Mouse (Mus musculus) hindbrain, postnatal 0 days (tissue): ENCODE data around the gene Nup85. TPM values are rescaled to one million over a fixed set of nuclear protein-coding genes. Genes with fewer than 3 reads are reported as not detected.

Source experiments
- ATAC-seq: fragments of 200-750 bp; cut with Nextera tagmentation; 2 replicates; pipeline ENCODE4 v1.8.0; 2017; ENCODE audit warnings: mild to moderate bottlenecking, moderate TSS enrichment, moderate library complexity
- DNase-seq: peaks from one replicate; pipeline ENCODE4 v3.0.0-alpha.2; 2015; ENCODE audit warnings: low spot score
- H3K27ac ChIP-seq: fragments of 300-500 bp; sonication (generic); 2 replicates; pipeline ENCODE4 v1.5.1; 2014; ENCODE audit warnings: mild to moderate bottlenecking
- H3K27me3 ChIP-seq: fragments of 300-500 bp; sonication (generic); 2 replicates; pipeline ENCODE4 v1.6.1; 2014; ENCODE audit warnings: low read length, mixed read lengths; ENCODE audit not compliant: insufficient read depth
- H3K36me3 ChIP-seq: fragments of 300-500 bp; sonication (generic); 2 replicates; pipeline ENCODE4 v1.6.1; 2014; ENCODE audit warnings: low read length, mixed read lengths; ENCODE audit not compliant: insufficient read depth
- H3K4me1 ChIP-seq: fragments of 300-500 bp; sonication (generic); 2 replicates; pipeline ENCODE4 v1.6.1; 2014; ENCODE audit warnings: antibody characterized with exemption, low read length, mixed read lengths; ENCODE audit not compliant: insufficient read depth
- H3K4me2 ChIP-seq: fragments of 300-500 bp; sonication (generic); 2 replicates; pipeline ENCODE4 v1.6.1; 2014; ENCODE audit warnings: low read depth, mild to moderate bottlenecking, low read length, moderate library complexity, mixed read lengths
- H3K4me3 ChIP-seq: fragments of 300-500 bp; sonication (generic); 2 replicates; pipeline ENCODE4 v1.5.1; 2014; ENCODE audit warnings: low read length
- H3K9ac ChIP-seq: fragments of 300-500 bp; sonication (generic); replicated peaks from 2 replicates; pipeline ENCODE4 v1.6.1; 2014; ENCODE audit warnings: mild to moderate bottlenecking, low read length, moderate library complexity, mixed read lengths
- H3K9me3 ChIP-seq: fragments of 300-500 bp; sonication (generic); 2 replicates; pipeline ENCODE4 v1.6.1; 2016; ENCODE audit warnings: low read length, mixed read lengths
- CTCF ChIP-seq: IDR thresholded peaks from 2 replicates; pipeline ENCODE4 v1.5.1; 2016; ENCODE audit warnings: antibody characterized with exemption, control low read depth, low read depth
- whole genome bisulfite sequencing: fragments of 180-500 bp; shearing (Covaris S2); extraction: QIAGEN DNeasy Blood & Tissue Kit; methylation state at CpG from one replicate; pipeline ENCODE4 v1.1.7; 2014; 5-methylcytosine and 5-hydroxymethylcytosine counted together
- polyA plus RNA-seq: library from polyadenylated mRNA; unstranded; fragments of >200 nt; fragmentation: Nextera tagmentation; extraction: Ambion mirVana; gene quantifications from 2 replicates; pipeline ENCODE4 v1.2.1, GENCODE M21; 2015
- total RNA-seq: library from RNA; depleted of rRNA; stranded (reverse); fragments of >200 nt; gene quantifications from 2 replicates; pipeline ENCODE4 v1.2.3, GENCODE M21; 2014

Nup85 gene
- total and polyA plus RNA-seq, 2 experiments from 2014 or later: 61.9 to 80.7 TPM

GRCm38 (mm10) chr11:115536856-115537568 lies 27.2 kb upstream of the Nup85 start:
- Histone ChIP-seq H3K27me3 (no peaks in the 10 kb centered on the region), H3K9me3 (no peaks in the 10 kb centered on the region), H3K4me1 (peaks cover 14% of the 10 kb centered on the region), H3K27ac (peak overlapping the region; percentile 100), H3K4me3 (peak overlapping the region; percentile 91), H3K36me3 (peaks cover 13% of the 10 kb centered on the region; the same call in 1 of the 2 replicates), H3K9ac (peak overlapping the region; percentile 47; the same call in 1 of the 2 replicates), H3K4me2 (peak overlapping the region; percentile 57)
- ATAC-seq (0 out of 2 replicates have a peak, but pooled peaks have one; percentile 1), DNase-seq (peak; percentile 32)
- no peak; the same call in 1 of the 2 replicates for TF ChIP-seq CTCF
- WGBS: 71% methylated on average over 10 of the region's 10 CpGs

GRCm38 (mm10) chr11:115538045-115538444 lies 26.2 kb upstream of the Nup85 start:
- WGBS: 57% methylated on average over 2 of the region's 2 CpGs
- Histone ChIP-seq H3K4me3 (no peak overlapping the region), H3K9me3 (no peaks in the 10 kb centered on the region), H3K9ac (no peak overlapping the region), H3K36me3 (peaks cover 5% of the 10 kb centered on the region; the same call in 1 of the 2 replicates), H3K4me2 (no peak overlapping the region), H3K27ac (no peak overlapping the region), H3K4me1 (peaks cover 14% of the 10 kb centered on the region), H3K27me3 (no peaks in the 10 kb centered on the region)
- ATAC-seq (no peak), DNase-seq (no peak)
- 0 out of 2 replicates have a peak, but pooled peaks have one; percentile 14 for TF ChIP-seq CTCF

- Histone ChIP-seq H3K36me3 (no peaks in the 10 kb centered on the region), H3K4me3 (no peak overlapping the region), H3K9me3 (no peaks in the 10 kb centered on the region), H3K27me3 (no peaks in the 10 kb centered on the region), H3K4me2 (no peak overlapping the region), H3K4me1 (no peaks in the 10 kb centered on the region), H3K27ac (no peak overlapping the region), H3K9ac (no peak overlapping the region)
- no peak for DNase-seq
- no peak for ATAC-seq
- no peak for TF ChIP-seq CTCF
- WGBS: 84% methylated on average over 4 of the region's 4 CpGs
Observed at GRCm38 (mm10) chr11:115543571-115543970, 20.7 kb upstream of the Nup85 start.

GRCm38 (mm10) chr11:115552783-115553182 lies 11.5 kb upstream of the Nup85 start:
- Histone ChIP-seq H3K27me3 (no peaks in the 10 kb centered on the region), H3K4me1 (no peaks in the 10 kb centered on the region), H3K4me2 (no peak overlapping the region), H3K36me3 (no peaks in the 10 kb centered on the region), H3K9me3 (no peaks in the 10 kb centered on the region), H3K4me3 (no peak overlapping the region), H3K9ac (no peak overlapping the region), H3K27ac (no peak overlapping the region)
- WGBS: 59% methylated on average over 4 of the region's 4 CpGs
- TF ChIP-seq CTCF: peak; percentile 54
- DNase-seq: no peak
- ATAC-seq: no peak

- WGBS: 82% methylated on average over 17 of the region's 17 CpGs
- TF ChIP-seq CTCF: no peak
- no peaks in the 10 kb centered on the region for H3K36me3 ChIP-seq
- H3K4me3 ChIP-seq: no peak overlapping the region
- no peak overlapping the region for H3K9ac ChIP-seq
- H3K9me3 ChIP-seq: no peaks in the 10 kb centered on the region
- no peak overlapping the region for H3K27ac ChIP-seq
- no peaks in the 10 kb centered on the region for H3K27me3 ChIP-seq
- DNase-seq (no peak), ATAC-seq (no peak)
- H3K4me1 ChIP-seq: no peaks in the 10 kb centered on the region
- no peak overlapping the region for H3K4me2 ChIP-seq
Observed at GRCm38 (mm10) chr11:115555717-115556116, 8.5 kb upstream of the Nup85 start.

- peak; percentile 24; the same call in 1 of the 2 replicates for TF ChIP-seq CTCF
- H3K27ac ChIP-seq: peak overlapping the region; percentile 80; the same call in 1 of the 2 replicates
- H3K4me3 ChIP-seq: peak overlapping the region; percentile 70
- H3K36me3 ChIP-seq: peaks cover 13% of the 10 kb centered on the region
- peak overlapping the region; percentile 62 for H3K4me2 ChIP-seq
- peak overlapping the region; percentile 72; the same call in 1 of the 2 replicates for H3K9ac ChIP-seq
- H3K4me1 ChIP-seq: no peaks in the 10 kb centered on the region
- DNase-seq (no peak), ATAC-seq (no peak)
- H3K9me3 ChIP-seq: no peaks in the 10 kb centered on the region
- 40% methylated on average over 4 of the region's 4 CpGs for WGBS
- no peaks in the 10 kb centered on the region for H3K27me3 ChIP-seq
Observed at GRCm38 (mm10) chr11:115563406-115563805, 828 bp upstream of the Nup85 start.

- ATAC-seq: no peak
Observed at GRCm38 (mm10) chr11:115564961-115565360, 727 bp downstream of the Nup85 start.

More at GRCm38 (mm10) chr11:115564961-115565360, 727 bp downstream of the Nup85 start:
- Histone ChIP-seq H3K27me3 (no peaks in the 10 kb centered on the region), H3K9me3 (no peaks in the 10 kb centered on the region), H3K4me2 (peak overlapping the region; percentile 62), H3K4me1 (no peaks in the 10 kb centered on the region), H3K4me3 (peak overlapping the region; percentile 70), H3K27ac (no peak overlapping the region), H3K9ac (peak overlapping the region; percentile 72), H3K36me3 (peaks cover 29% of the 10 kb centered on the region)
- no peak for DNase-seq
- 25% methylated on average over 7 of the region's 7 CpGs for WGBS
- TF ChIP-seq CTCF: no peak
